10 mouse cellular contexts compared by ENCODE assay signal in genomic region chr14:60726091-60726490, GRCm38 (mm10). TPM values are rescaled to one million over a fixed set of nuclear protein-coding genes. Genes with fewer than 3 reads are reported as not detected.
DNase-seq lines count a peak whose midpoint lies in the region; ATAC-seq lines count a peak whose summit lies in the region.
"Had no signal": no experiment of that assay in that cellular context is flagged by ENCODE, and none has a peak within 500 bp of the region (broad histone marks: within the 10 kb centered on the region; RNA-seq: fewer than 3 reads in every experiment).

No protein-coding gene starts in this region.

- WGBS in hindbrain, embryonic 13.5 days, result 59% methylated on average over 6 of the region's 6 CpGs
- 78% methylated on average over 6 of the region's 6 CpGs for WGBS in hindbrain, embryonic 11.5 days

- H3K27ac ChIP-seq in hindbrain, embryonic 13.5 days, result no peak overlapping the region
- H3K27ac ChIP-seq in hindbrain, embryonic 11.5 days (ENCODE audit: low read depth, low read length), result no peak overlapping the region

- ATAC-seq in hindbrain, embryonic 13.5 days (ENCODE audit: low FRiP score), result peak; percentile 28; the same call in 1 of the 2 replicates
- ATAC-seq in hindbrain, embryonic 11.5 days (ENCODE audit: low FRiP score), result no peak
- ATAC-seq in common myeloid progenitor, adult 5-6 weeks (replicated peaks; ENCODE audit: low read depth, poor library complexity, severe bottlenecking), result 0 out of 2 replicates have a peak, but pooled peaks have one; percentile 27

- DNase-seq in hindbrain, embryonic 11.5 days (ENCODE audit: low spot score), result no peak
- peak; percentile 25 for DNase-seq in MN1 (ENCODE audit: low spot score)
- peak; percentile 50 to 66 for DNase-seq in kidney, postnatal 4 days
- no peak for DNase-seq in c-Kit-positive CD71-positive TER-119-positive erythroid progenitor cells, embryonic 14.5 days (ENCODE audit: low spot score)
- no peak for DNase-seq in right cerebral cortex, adult 18-20 months
- DNase-seq in yolk sac, embryonic 10.5 days (ENCODE audit: low spot score), result no peak
- DNase-seq: right cerebral cortex, postnatal 14 days had no signal

- H3K36me3 ChIP-seq in hindbrain, embryonic 13.5 days, result peaks cover 6% of the 10 kb centered on the region; the same call in 1 of the 2 replicates
- no peaks in the 10 kb centered on the region for H3K36me3 ChIP-seq in hindbrain, embryonic 11.5 days (ENCODE audit: control insufficient read depth, insufficient read depth, low read length)

- H3K4me3 ChIP-seq in hindbrain, embryonic 13.5 days, result no peak overlapping the region
- H3K4me3 ChIP-seq in hindbrain, embryonic 11.5 days (ENCODE audit: low read depth, low read length), result no peak overlapping the region

- no peaks in the 10 kb centered on the region for H3K27me3 ChIP-seq in hindbrain, embryonic 13.5 days
- H3K27me3 ChIP-seq in hindbrain, embryonic 11.5 days (ENCODE audit: control insufficient read depth, insufficient read depth, low read length), result no peaks in the 10 kb centered on the region

- no peak overlapping the region for H3K4me2 ChIP-seq in hindbrain, embryonic 13.5 days
- no peak overlapping the region for H3K4me2 ChIP-seq in hindbrain, embryonic 11.5 days (replicated peaks; ENCODE audit: low read depth, low read length)

- H3K4me1 ChIP-seq in hindbrain, embryonic 13.5 days (replicated peaks), result peaks cover 3% of the 10 kb centered on the region
- H3K4me1 ChIP-seq in hindbrain, embryonic 11.5 days (replicated peaks; ENCODE audit: control insufficient read depth, insufficient read depth, low read length), result no peaks in the 10 kb centered on the region

- no peaks in the 10 kb centered on the region for H3K9me3 ChIP-seq in hindbrain, embryonic 13.5 days
- H3K9me3 ChIP-seq in hindbrain, embryonic 11.5 days (ENCODE audit: control insufficient read depth, low read length), result no peaks in the 10 kb centered on the region

- H3K9ac ChIP-seq in hindbrain, embryonic 13.5 days, result no peak overlapping the region
- H3K9ac ChIP-seq in hindbrain, embryonic 11.5 days (ENCODE audit: low read depth, low read length), result no peak overlapping the region

RNA-seq across cellular contexts. Expression of gene C1qtnf9, which starts 41.8 kb away (rescaled TPM):
- polyA plus RNA-seq in hindbrain, embryonic 13.5 days (2015; fragmentation: Nextera tagmentation; extraction: Ambion mirVana), result 0.12 and 0.23 TPM in 2 replicates
- polyA plus RNA-seq in hindbrain, embryonic 11.5 days (2014; fragmentation: Nextera tagmentation; extraction: Ambion mirVana), result not detected in 2 replicates
- total RNA-seq in common myeloid progenitor, adult 5-6 weeks (2017), result not detected in 2 replicates
- total RNA-seq: megakaryocyte, adult 5-6 weeks had no signal

RNA-seq across cellular contexts. Expression of gene Mipep, which starts 58.3 kb away (rescaled TPM):
- 16.4 and 17.5 TPM in 2 replicates for polyA plus RNA-seq in hindbrain, embryonic 13.5 days (2015; fragmentation: Nextera tagmentation; extraction: Ambion mirVana)
- polyA plus RNA-seq in hindbrain, embryonic 11.5 days (2014; fragmentation: Nextera tagmentation; extraction: Ambion mirVana), result 24.0 and 24.8 TPM in 2 replicates
- total RNA-seq in common myeloid progenitor, adult 5-6 weeks (2017), result 21.7 and 24.5 TPM in 2 replicates

Comparison
In these comparisons a context has a peak if more than half of its experiments do, and no peak if none do; other contexts are left out.
1. DNase-seq: peak in MN1 (single experiment) and kidney, postnatal 4 days (2 of 2); none in hindbrain, embryonic 11.5 days (single experiment), c-Kit-positive CD71-positive TER-119-positive erythroid progenitor cells, embryonic 14.5 days (single experiment), right cerebral cortex, adult 18-20 months (single experiment) and yolk sac, embryonic 10.5 days (single experiment).